Mouse (Mus musculus): ENCODE measurements at regions not wholly inside any gene's neighbourhood (a gene's known extent, or its start where the extent isn't known, plus 50 kb on each side); places are given as distances from the start of the nearest gene placed in this dataset.

- TF ChIP-seq EP300 (IDR thresholded peaks at IDR 0.05) (no peak), CTCF (IDR thresholded peaks at IDR 0.05) (no peak)
Observed at GRCm38 (mm10) chr13:34427527-34427926, 82.5 kb upstream of the Slc22a23 start.

Measured in lung, postnatal 0 days (tissue).